Comparison of ENCODE assay signal across 18 mouse cellular contexts in the genomic region with DNA sequence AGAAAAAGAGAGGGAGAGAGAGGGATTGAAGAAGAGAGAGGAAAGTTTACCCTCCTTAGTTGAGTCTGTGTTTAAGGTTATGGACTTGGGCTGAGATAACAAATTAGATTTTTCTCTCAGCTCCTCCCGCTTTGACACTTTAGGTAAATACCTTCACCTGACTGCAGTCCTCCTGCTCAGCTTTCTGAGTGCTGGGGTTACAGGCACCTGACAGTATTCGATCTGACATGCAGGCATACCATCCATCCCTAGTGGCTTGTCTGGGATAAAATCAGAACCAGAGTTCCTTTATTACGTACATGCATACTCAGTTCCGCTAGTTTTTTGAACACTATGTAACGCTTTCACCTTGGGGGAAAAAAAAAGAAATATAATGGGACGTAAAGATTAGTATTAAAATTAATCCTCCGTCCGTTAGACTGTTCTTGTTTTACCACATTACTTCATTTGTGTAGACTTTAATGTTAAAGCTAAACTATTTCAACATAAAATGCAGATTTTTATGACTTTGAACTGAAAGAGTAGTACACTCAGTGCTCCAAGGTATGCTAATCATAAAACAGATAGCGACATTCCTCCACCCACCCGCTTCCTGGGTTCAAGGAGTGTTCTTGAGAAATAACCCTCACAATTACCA.
"Had no signal": no experiment of that assay in that cellular context is flagged by ENCODE, and none has a peak within 500 bp of the region (broad histone marks: within the 10 kb centered on the region; RNA-seq: fewer than 3 reads in every experiment).

No protein-coding gene starts in this region.

- DNase-seq: lung, embryonic 14.5 days; lung, postnatal 10 days; lung, postnatal 4 days; midbrain, embryonic 14.5 days; retina, postnatal 1 day; right cerebral cortex, adult 18-20 months; right cerebral cortex, postnatal 25 days; right cerebral cortex, postnatal 4 days; spleen, adult 18-20 months; thymus, adult 18-20 months; thymus, postnatal 14 days; thymus, postnatal 36 days had no signal

- H3K4me3 ChIP-seq: midbrain, embryonic 10.5 days; midbrain, embryonic 12.5 days; myocyte; neural tube, embryonic 13.5 days; neural tube, embryonic 15.5 days had no signal

- H3K9ac ChIP-seq: lung, embryonic 14.5 days; midbrain, embryonic 12.5 days; neural tube, embryonic 13.5 days; neural tube, embryonic 15.5 days had no signal

- H3K9me3 ChIP-seq: midbrain, embryonic 10.5 days; midbrain, embryonic 12.5 days; neural tube, embryonic 13.5 days; neural tube, embryonic 15.5 days had no signal

- H3K27ac ChIP-seq: midbrain, embryonic 10.5 days; midbrain, embryonic 12.5 days; neural tube, embryonic 13.5 days; neural tube, embryonic 15.5 days had no signal

- ATAC-seq: midbrain, embryonic 16.5 days had no signal

- H3K4me2 ChIP-seq: lung, embryonic 14.5 days; midbrain, embryonic 12.5 days; neural tube, embryonic 13.5 days; neural tube, embryonic 15.5 days had no signal

- H3K27me3 ChIP-seq: midbrain, embryonic 12.5 days; neural tube, embryonic 13.5 days; neural tube, embryonic 15.5 days had no signal
